Mouse (Mus musculus) B cell, adult (primary cell): ENCODE results near the gene Bcl7a. TPM values are rescaled to one million over a fixed set of nuclear protein-coding genes. Genes with fewer than 3 reads are reported as not detected.

ENCODE experiments used
- total RNA-seq: library from RNA; stranded (reverse); gene quantifications from 4 replicates; pipeline ENCODE4 v1.2.4, GENCODE M21; 2023; ENCODE audit not compliant: inconsistent age

Gene Bcl7a
- total RNA-seq, result 52.5 to 60.6 TPM (median 56.7 TPM) in 4 replicates

GRCm38 (mm10) chr5:123343707-123344627 is at the start of gene Bcl7a:
Bcl7a (plus strand) TSS chr5:123343834.

GRCm38 (mm10) chr5:123394303-123394956 is 50.8 kb downstream of the Bcl7a start, which contains the start of gene Mlxip:
Mlxip (plus strand) TSS chr5:123394798.

Other genes with a start within 250 kb of the Bcl7a start
- 82.7 to 95.8 TPM (median 89.3 TPM) in 4 replicates for gene Rhof, start 211.1 kb upstream of the Bcl7a start, total RNA-seq
- gene Setd1b, start 201.6 kb upstream of the Bcl7a start, total RNA-seq, result 65.9 to 77.5 TPM (median 73.3 TPM) in 4 replicates
- gene Psmd9, start 174.4 kb upstream of the Bcl7a start, total RNA-seq, result 27.2 to 34.0 TPM (median 31.5 TPM) in 4 replicates
- gene Hpd, start 161.1 kb upstream of the Bcl7a start, total RNA-seq, result not detected in 4 replicates
- 0.87 to 2.4 TPM (median 1.4 TPM) in 4 replicates for gene Wdr66, start 91.7 kb upstream of the Bcl7a start, total RNA-seq
- gene Mlxip, start 51.0 kb downstream of the Bcl7a start, total RNA-seq, result 156 to 167 TPM (median 161 TPM) in 4 replicates
- not detected in 4 replicates for gene Lrrc43, start 145.5 kb downstream of the Bcl7a start, total RNA-seq
- not detected in 4 replicates for gene Il31, start 145.7 kb downstream of the Bcl7a start, total RNA-seq
- not detected in 4 replicates for gene B3gnt4, start 166.6 kb downstream of the Bcl7a start, total RNA-seq
- 72.4 to 83.7 TPM (median 74.7 TPM) in 4 replicates for gene Diablo, start 180.3 kb downstream of the Bcl7a start, total RNA-seq
- 3.8 to 9.2 TPM (median 5.5 TPM) in 4 replicates for gene Gm49027, start 181.7 kb downstream of the Bcl7a start, total RNA-seq
- 54.1 to 62.3 TPM (median 56.8 TPM) in 4 replicates for gene Vps33a, start 229.2 kb downstream of the Bcl7a start, total RNA-seq